Mouse (Mus musculus) small intestine, adult 2 months (tissue): ENCODE measurements around the gene Hipk2. TPM values are rescaled to one million over a fixed set of nuclear protein-coding genes. Genes with fewer than 3 reads are reported as not detected.

Experiments
- H3K27ac ChIP-seq: fragments of 200-500 bp; 2 replicates; pipeline ENCODE4 v1.5.1; 2012; ENCODE audit warnings: low read depth, low read length, control low read depth, inconsistent platforms; ENCODE audit not compliant: insufficient read depth
- H3K27me3 ChIP-seq: fragments of 200-500 bp; 2 replicates; pipeline ENCODE4 v1.6.1; 2012; ENCODE audit warnings: mild to moderate bottlenecking, moderate library complexity, low read length, inconsistent platforms; ENCODE audit not compliant: control insufficient read depth, insufficient read depth
- H3K36me3 ChIP-seq: fragments of 200-500 bp; 2 replicates; pipeline ENCODE4 v1.6.1; 2012; ENCODE audit warnings: mild to moderate bottlenecking, low read length, control low read depth, inconsistent platforms; ENCODE audit not compliant: control insufficient read depth, insufficient read depth
- H3K4me1 ChIP-seq: fragments of 200-500 bp; 2 replicates; pipeline ENCODE4 v1.6.1; 2012; ENCODE audit warnings: low read length, inconsistent platforms, mixed read lengths; ENCODE audit not compliant: control insufficient read depth, insufficient read depth, insufficient read length
- H3K4me3 ChIP-seq: fragments of 200-500 bp; 2 replicates; pipeline ENCODE4 v1.5.1; 2012; ENCODE audit warnings: low read depth, mild to moderate bottlenecking, control low read depth, inconsistent platforms, low read length, moderate library complexity
- CTCF ChIP-seq: fragments of 200-500 bp; IDR thresholded peaks from 2 replicates; pipeline ENCODE4 v1.5.1; 2012; ENCODE audit warnings: low read depth, mild to moderate bottlenecking, control low read depth, inconsistent platforms, low read length, moderate library complexity, mixed read lengths; ENCODE audit not compliant: insufficient replicate concordance, insufficient read length; ENCODE audit errors: extremely low read depth
- POLR2A ChIP-seq: fragments of 200-500 bp; IDR thresholded peaks from 2 replicates; pipeline ENCODE4 v1.6.1; 2012; ENCODE audit warnings: low read depth, mild to moderate bottlenecking, control low read depth, inconsistent platforms, low read length, moderate library complexity
- WGBS: fragments of 180-500 bp; shearing (Covaris S2); methylation state at CpG from one replicate; pipeline ENCODE4 v1.1.7; 2018; 5-methylcytosine and 5-hydroxymethylcytosine counted together
- polyA plus RNA-seq: library from polyadenylated mRNA; depleted of rRNA; stranded (reverse); fragments of >200 nt; gene quantifications from 2 replicates; pipeline ENCODE4 v1.2.3, GENCODE M21; 2012

The Hipk2 gene
- polyA plus RNA-seq, 1 experiment = 74.7 TPM

- no peak for TF ChIP-seq POLR2A
- TF ChIP-seq CTCF = no peak
- WGBS = 42% methylated on average over 10 of the region's 10 CpGs
- Histone ChIP-seq H3K36me3 (no peaks in the 10 kb centered on the region), H3K4me1 (peaks cover 21% of the 10 kb centered on the region; the same call in 1 of the 2 replicates), H3K27ac (peak overlapping the region; percentile 78), H3K4me3 (no peak overlapping the region), H3K27me3 (no peaks in the 10 kb centered on the region)
These were observed 27.0 kb upstream of the Hipk2 start for GRCm38 (mm10) chr6:38902820-38903439.

GRCm38 (mm10) chr6:38901636-38902035, 25.7 kb upstream of the Hipk2 start:
- no peak for TF ChIP-seq POLR2A
- 19% methylated on average over 3 of the region's 3 CpGs for WGBS
- Histone ChIP-seq H3K27ac (peak overlapping the region; percentile 89), H3K4me1 (peaks cover 26% of the 10 kb centered on the region; the same call in 1 of the 2 replicates), H3K36me3 (no peaks in the 10 kb centered on the region), H3K27me3 (no peaks in the 10 kb centered on the region), H3K4me3 (no peak overlapping the region)

GRCm38 (mm10) chr6:38901152-38901551, 25.2 kb upstream of the Hipk2 start:
- H3K4me3 ChIP-seq = no peak overlapping the region
- H3K27ac ChIP-seq = peak overlapping the region; percentile 89
- no peak for TF ChIP-seq POLR2A
- no peaks in the 10 kb centered on the region for H3K36me3 ChIP-seq
- H3K4me1 ChIP-seq = peaks cover 26% of the 10 kb centered on the region; the same call in 1 of the 2 replicates
- WGBS = 71% methylated on average over 4 of the region's 4 CpGs
- no peaks in the 10 kb centered on the region for H3K27me3 ChIP-seq

- Histone ChIP-seq H3K4me1 (peaks cover 26% of the 10 kb centered on the region; the same call in 1 of the 2 replicates), H3K36me3 (no peaks in the 10 kb centered on the region), H3K4me3 (no peak overlapping the region), H3K27me3 (no peaks in the 10 kb centered on the region), H3K27ac (peak overlapping the region; percentile 89)
- no peak for TF ChIP-seq CTCF
- no peak for TF ChIP-seq POLR2A
- WGBS = 23% methylated on average over 4 of the region's 4 CpGs
These were observed 24.6 kb upstream of the Hipk2 start for GRCm38 (mm10) chr6:38900479-38901126.

GRCm38 (mm10) chr6:38900073-38900472, 24.1 kb upstream of the Hipk2 start:
- Histone ChIP-seq H3K27ac (peak overlapping the region; percentile 89), H3K4me3 (no peak overlapping the region), H3K4me1 (peaks cover 26% of the 10 kb centered on the region; the same call in 1 of the 2 replicates), H3K27me3 (no peaks in the 10 kb centered on the region), H3K36me3 (no peaks in the 10 kb centered on the region)
- WGBS = 52% methylated on average over 4 of the region's 4 CpGs
- TF ChIP-seq POLR2A (no peak), CTCF (no peak)

- no peak overlapping the region for H3K4me3 ChIP-seq
- WGBS = 89% methylated on average over 3 of the region's 3 CpGs
These were observed 17.6 kb upstream of the Hipk2 start for GRCm38 (mm10) chr6:38893615-38894014.

GRCm38 (mm10) chr6:38892017-38892416, 16.1 kb upstream of the Hipk2 start:
- no peak overlapping the region for H3K4me3 ChIP-seq
- H3K27me3 ChIP-seq = no peaks in the 10 kb centered on the region
- H3K36me3 ChIP-seq = no peaks in the 10 kb centered on the region
- peaks cover 2% of the 10 kb centered on the region; the same call in 1 of the 2 replicates for H3K4me1 ChIP-seq
- WGBS = 87% methylated on average over 2 of the region's 2 CpGs
- no peak overlapping the region for H3K27ac ChIP-seq
- TF ChIP-seq POLR2A (no peak), CTCF (no peak)

More at GRCm38 (mm10) chr6:38893615-38894014, 17.6 kb upstream of the Hipk2 start:
- Histone ChIP-seq H3K36me3 (no peaks in the 10 kb centered on the region), H3K27ac (no peak overlapping the region), H3K27me3 (no peaks in the 10 kb centered on the region), H3K4me1 (peaks cover 7% of the 10 kb centered on the region; the same call in 1 of the 2 replicates)
- TF ChIP-seq CTCF (no peak), POLR2A (no peak)

GRCm38 (mm10) chr6:38889156-38889555, 13.2 kb upstream of the Hipk2 start:
- Histone ChIP-seq H3K36me3 (no peaks in the 10 kb centered on the region), H3K4me3 (no peak overlapping the region), H3K27ac (no peak overlapping the region), H3K27me3 (no peaks in the 10 kb centered on the region), H3K4me1 (peaks cover 2% of the 10 kb centered on the region; the same call in 1 of the 2 replicates)
- no peak for TF ChIP-seq POLR2A
- TF ChIP-seq CTCF = no peak
- WGBS = 68% methylated on average over 6 of the region's 6 CpGs
